Mouse (Mus musculus) spleen, adult 10 weeks (tissue): Measurements from ENCODE around the gene Klhdc2. TPM values are rescaled to one million over a fixed set of nuclear protein-coding genes. Genes with fewer than 3 reads are reported as not detected.

ENCODE experiments used
- polyA plus RNA-seq: library from polyadenylated mRNA; stranded (reverse); fragments of 350-450 nt; fragmentation: Illumina TruSeq; extraction: RNeasy Lipid Tissue Mini Kit (QIAGEN cat#74804); gene quantifications from one replicate; pipeline ENCODE4 v1.2.3, GENCODE M21; 2015; ENCODE audit warnings: low replicate concordance; ENCODE audit not compliant: insufficient read depth

Gene Klhdc2
- polyA plus RNA-seq = 43.8 TPM

DNA sequence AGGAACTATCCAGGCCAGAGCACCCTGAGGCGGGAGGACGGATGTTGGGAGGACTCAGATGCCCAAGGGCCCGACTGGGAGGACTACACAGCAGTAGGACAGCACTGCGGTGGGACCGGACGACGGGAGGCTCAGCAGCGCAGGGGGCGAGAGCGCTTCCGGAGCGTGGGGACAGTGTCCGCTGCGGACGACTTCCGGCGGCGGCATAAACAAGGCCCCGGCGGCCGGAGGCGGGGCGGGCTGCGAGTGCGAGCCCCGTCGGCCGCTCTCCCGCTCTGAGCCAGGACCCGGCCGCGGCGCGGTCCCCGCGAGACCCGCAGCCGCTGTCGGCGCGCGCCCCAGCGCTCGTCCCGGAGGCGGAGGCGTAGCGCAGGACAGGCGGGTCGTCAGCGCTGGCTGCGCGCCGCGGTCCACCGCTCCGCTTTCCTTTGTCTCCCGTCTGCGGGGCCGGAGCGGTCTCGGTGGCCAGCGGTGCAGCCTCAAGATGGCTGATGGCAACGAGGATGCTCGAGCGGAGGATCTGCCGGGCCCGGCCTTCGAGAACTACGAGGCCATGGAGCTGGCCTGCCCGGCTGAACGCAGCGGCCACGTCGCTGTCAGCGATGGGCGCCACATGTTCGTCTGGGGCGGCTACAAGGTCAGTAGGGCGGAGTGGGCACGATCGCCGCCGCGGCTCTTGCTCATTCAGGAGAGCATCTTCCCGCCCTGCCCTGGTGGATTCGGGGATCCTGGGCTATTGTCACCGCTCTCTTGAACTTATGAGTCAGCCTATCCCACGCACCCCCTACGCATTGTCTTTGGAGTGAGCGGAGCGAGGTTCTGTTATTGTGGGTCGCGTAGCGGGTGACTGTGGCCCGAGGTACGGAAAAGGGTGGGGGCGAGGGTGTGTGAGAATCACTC lies at the start of gene Klhdc2:
TSS of gene Klhdc2 (plus strand) at position 171 of the 900 bp plus-strand sequence.

DNA sequence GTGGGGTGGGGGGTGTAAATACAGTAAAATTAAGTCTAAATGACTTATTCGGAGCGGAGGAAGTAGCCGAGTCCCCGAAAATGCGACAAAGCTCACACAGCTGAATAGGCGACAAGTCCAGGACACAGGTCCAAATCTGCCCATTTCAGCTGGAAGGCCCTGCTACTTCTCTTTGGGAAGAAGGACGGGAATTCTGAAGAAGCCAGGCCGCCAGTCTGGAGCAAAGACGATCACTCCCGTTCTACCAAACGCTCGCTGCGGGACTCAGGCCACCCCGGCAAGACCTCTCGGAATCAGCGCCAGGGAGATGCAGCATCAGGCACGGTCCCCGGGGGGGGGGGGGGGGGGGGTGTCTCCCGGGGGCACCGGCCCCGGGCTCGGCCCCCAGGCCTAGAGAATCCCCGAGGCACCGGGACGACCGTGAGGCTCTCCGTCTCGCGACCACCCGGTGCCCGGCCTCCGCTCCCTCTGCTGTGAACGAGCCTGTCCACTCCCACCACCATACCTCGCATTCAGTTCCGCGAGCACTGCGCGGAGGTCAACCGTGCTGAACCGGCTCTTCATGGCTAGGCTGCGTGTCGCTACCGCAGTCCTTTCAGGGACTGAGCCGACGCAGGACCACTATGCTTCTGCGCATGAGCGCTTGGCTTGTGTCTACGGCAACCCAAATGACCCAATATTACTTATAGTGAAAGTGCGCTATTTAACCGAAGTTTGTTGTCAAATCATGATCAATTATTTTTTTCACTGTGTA lies 60.2 kb downstream of the Klhdc2 start, which contains the start of gene Nemf:
TSS of gene Nemf (minus strand) at position 620 of the 754 bp plus-strand sequence.

Other genes starting within 250 kb of the Klhdc2 start
- 1,008 TPM for gene Rps29, start 137.5 kb upstream of the Klhdc2 start, polyA plus RNA-seq
- gene Lrr1, start 127.9 kb upstream of the Klhdc2 start, polyA plus RNA-seq = 1.8 TPM
- 750 TPM for gene Rpl36al, start 112.6 kb upstream of the Klhdc2 start, polyA plus RNA-seq
- gene Mgat2, start 112.5 kb upstream of the Klhdc2 start, polyA plus RNA-seq = 58.5 TPM
- gene Gm49383, start 99.6 kb upstream of the Klhdc2 start, polyA plus RNA-seq = 4.0 TPM
- 3.5 TPM for gene Dnaaf2, start 98.3 kb upstream of the Klhdc2 start, polyA plus RNA-seq
- 7.1 TPM for gene Gm49384, start 92.4 kb upstream of the Klhdc2 start, polyA plus RNA-seq
- 15.0 TPM for gene Pole2, start 68.5 kb upstream of the Klhdc2 start, polyA plus RNA-seq
- 18.3 TPM for gene Klhdc1, start 55.5 kb upstream of the Klhdc2 start, polyA plus RNA-seq
- 105 TPM for gene Nemf, start 60.5 kb downstream of the Klhdc2 start, polyA plus RNA-seq
- 107 TPM for gene Arf6, start 75.5 kb downstream of the Klhdc2 start, polyA plus RNA-seq
- not detected for gene Gm9887, start 75.8 kb downstream of the Klhdc2 start, polyA plus RNA-seq